Mouse (Mus musculus) embryonic fibroblast, embryonic 13.5 days (primary cell): ENCODE results near the gene Stk17b. TPM values are rescaled to one million over a fixed set of nuclear protein-coding genes. Genes with fewer than 3 reads are reported as not detected.

ENCODE experiments used
- H3K27ac ChIP-seq: 2 replicates; pipeline ENCODE4 v1.5.1; 2012; ENCODE audit warnings: low read length, control low read depth, inconsistent platforms; ENCODE audit not compliant: insufficient read depth
- H3K4me1 ChIP-seq: 2 replicates; pipeline ENCODE4 v1.6.1; 2011; ENCODE audit warnings: low read length; ENCODE audit not compliant: control insufficient read depth, insufficient read depth
- H3K4me3 ChIP-seq: 2 replicates; pipeline ENCODE4 v1.5.1; 2011; ENCODE audit warnings: mild to moderate bottlenecking, control low read depth, low read length; ENCODE audit not compliant: insufficient read depth
- CTCF ChIP-seq: IDR thresholded peaks from 2 replicates; pipeline ENCODE4 v1.5.1; 2011; ENCODE audit warnings: mild to moderate bottlenecking, control low read depth, low read length, moderate library complexity, borderline replicate concordance; ENCODE audit not compliant: insufficient read depth
- POLR2A ChIP-seq: IDR thresholded peaks from 2 replicates; pipeline ENCODE4 v1.6.1; 2011; ENCODE audit warnings: low read depth, mild to moderate bottlenecking, control low read depth, low read length, moderate library complexity
- polyA plus RNA-seq: library from polyadenylated mRNA; stranded (reverse); fragments of >200 nt; gene quantifications from 2 replicates; pipeline ENCODE4 v1.2.4, GENCODE M21; 2011; ENCODE audit warnings: low read depth; ENCODE audit not compliant: missing spikeins, insufficient read length

Gene Stk17b
- polyA plus RNA-seq, 1 experiment: 52.9 TPM

- Histone ChIP-seq H3K4me1 (no peaks in the 10 kb centered on the region), H3K27ac (no peak within 1 kb of the TSS), H3K4me3 (peak within 1 kb of the TSS; percentile 21)
- TF ChIP-seq CTCF: peak; percentile 26; the same call in 1 of the 2 replicates
- TF ChIP-seq POLR2A: no peak
These were observed 78.3 kb downstream of the Stk17b start, which contains the start of gene Dnah7a for GRCm38 (mm10) chr1:53706431-53707361. TSS of gene Dnah7a (minus strand) at chr1:53706784.

Other genes with a start within 250 kb of the Stk17b start
- 0.49 TPM in 1 of 2 replicates, not detected in the other for gene Dnah7a, start 78.4 kb downstream of the Stk17b start, polyA plus RNA-seq